Mouse (Mus musculus) stomach, postnatal 0 days (tissue): ENCODE data around the gene Slc6a9. TPM values are rescaled to one million over a fixed set of nuclear protein-coding genes. Genes with fewer than 3 reads are reported as not detected.
A peak's percentile ranks its signal among the peaks of the same experiment; 100 is the strongest.

Source experiments
- ATAC-seq: fragments of 200-750 bp; cut with Nextera tagmentation; 2 replicates; pipeline ENCODE4 v1.8.0; 2017; ENCODE audit not compliant: low FRiP score, low TSS enrichment
- DNase-seq: peaks from one replicate; pipeline ENCODE4 v3.0.0-alpha.2; 2016; ENCODE audit warnings: low spot score
- H3K27ac ChIP-seq: fragments of 300-500 bp; sonication (generic); replicated peaks from 2 replicates; pipeline ENCODE4 v1.5.1; 2014; ENCODE audit warnings: mild to moderate bottlenecking, control low read depth
- H3K27me3 ChIP-seq: fragments of 300-500 bp; sonication (generic); 2 replicates; pipeline ENCODE4 v1.6.1; 2014; ENCODE audit warnings: low read length; ENCODE audit not compliant: control insufficient read depth, insufficient read depth
- H3K36me3 ChIP-seq: fragments of 300-500 bp; sonication (generic); 2 replicates; pipeline ENCODE4 v1.6.1; 2014; ENCODE audit warnings: low read length, mixed read lengths; ENCODE audit not compliant: control insufficient read depth, insufficient read depth
- H3K4me1 ChIP-seq: fragments of 300-500 bp; sonication (generic); replicated peaks from 2 replicates; pipeline ENCODE4 v1.6.1; 2014; ENCODE audit warnings: antibody characterized with exemption; ENCODE audit not compliant: control insufficient read depth, insufficient read depth
- H3K4me2 ChIP-seq: fragments of 300-500 bp; sonication (generic); replicated peaks from 2 replicates; pipeline ENCODE4 v1.6.1; 2014; ENCODE audit warnings: low read depth, mild to moderate bottlenecking, control low read depth, moderate library complexity
- H3K4me3 ChIP-seq: fragments of 300-500 bp; sonication (generic); 2 replicates; pipeline ENCODE4 v1.5.1; 2014; ENCODE audit warnings: low read depth, low read length, control low read depth
- H3K9ac ChIP-seq: fragments of 300-500 bp; sonication (generic); 2 replicates; pipeline ENCODE4 v1.6.1; 2014; ENCODE audit warnings: mild to moderate bottlenecking, low read length, control low read depth, mixed read lengths
- H3K9me3 ChIP-seq: fragments of 300-500 bp; sonication (generic); 2 replicates; pipeline ENCODE4 v1.6.1; 2016; ENCODE audit warnings: low read length; ENCODE audit not compliant: control insufficient read depth
- CTCF ChIP-seq: IDR thresholded peaks from 2 replicates; pipeline ENCODE4 v1.5.1; 2016; ENCODE audit warnings: antibody characterized with exemption, low read depth, mild to moderate bottlenecking, moderate library complexity
- EP300 ChIP-seq: optimal IDR thresholded peaks from 2 replicates; pipeline ENCODE3; 2016; ENCODE audit warnings: antibody characterized with exemption
- WGBS: fragments of 180-500 bp; shearing (Covaris S2); extraction: QIAGEN DNeasy Blood & Tissue Kit; methylation state at CpG from one replicate; pipeline ENCODE4 v1.1.7; 2014; 5-methylcytosine and 5-hydroxymethylcytosine counted together
- polyA plus RNA-seq: library from polyadenylated mRNA; unstranded; fragments of >200 nt; fragmentation: Nextera tagmentation; extraction: Ambion mirVana; gene quantifications from 2 replicates; pipeline ENCODE4 v1.2.1, GENCODE M21; 2015

Slc6a9 gene
- polyA plus RNA-seq, 1 experiment from 2014 or later = 20.6 TPM

GRCm38 (mm10) chr4:117891738-117892161 lies 57.4 kb downstream of the Slc6a9 start, which contains the start of gene Dph2:
TSS of gene Dph2 (minus strand) at chr4:117892032.
- DNase-seq (peak; percentile 85), ATAC-seq (peak; percentile 87)
- H3K9ac ChIP-seq = peak within 1 kb of the TSS; percentile 65
- no peaks in the 10 kb centered on the region for H3K9me3 ChIP-seq
- H3K27me3 ChIP-seq = no peaks in the 10 kb centered on the region
- H3K4me2 ChIP-seq = peak within 1 kb of the TSS; percentile 96
- peaks cover 2% of the 10 kb centered on the region; the same call in 1 of the 2 replicates for H3K4me1 ChIP-seq
- H3K36me3 ChIP-seq = peaks cover 2% of the 10 kb centered on the region; the same call in 1 of the 2 replicates
- no peak within 1 kb of the TSS for H3K27ac ChIP-seq
- TF ChIP-seq EP300 (no peak), CTCF (no peak)
- peak within 1 kb of the TSS; percentile 69 for H3K4me3 ChIP-seq
- 1% methylated on average over 21 of the region's 21 CpGs for WGBS

- TF ChIP-seq CTCF (no peak), EP300 (no peak)
- Histone ChIP-seq H3K4me2 (no peak overlapping the region), H3K27me3 (no peaks in the 10 kb centered on the region), H3K27ac (no peak overlapping the region), H3K9ac (no peak overlapping the region), H3K4me3 (no peak overlapping the region), H3K9me3 (no peaks in the 10 kb centered on the region), H3K4me1 (peaks cover 2% of the 10 kb centered on the region; the same call in 1 of the 2 replicates), H3K36me3 (peaks cover 2% of the 10 kb centered on the region)
- ATAC-seq = no peak
- WGBS = 14% methylated on average over 9 of the region's 9 CpGs
- peak; percentile 62 for DNase-seq
These were observed 59.1 kb downstream of the Slc6a9 start for GRCm38 (mm10) chr4:117893376-117893775.

- H3K36me3 ChIP-seq = peaks cover 9% of the 10 kb centered on the region
- no peak overlapping the region for H3K4me3 ChIP-seq
- H3K9me3 ChIP-seq = no peaks in the 10 kb centered on the region
- H3K4me1 ChIP-seq = peaks cover 2% of the 10 kb centered on the region; the same call in 1 of the 2 replicates
- H3K9ac ChIP-seq = no peak overlapping the region
- H3K27ac ChIP-seq = no peak overlapping the region
- no peak overlapping the region for H3K4me2 ChIP-seq
- 80% methylated on average over 8 of the region's 8 CpGs for WGBS
- TF ChIP-seq CTCF = no peak
- no peak for TF ChIP-seq EP300
- no peak for ATAC-seq
- no peak for DNase-seq
- no peaks in the 10 kb centered on the region for H3K27me3 ChIP-seq
These were observed 60.3 kb downstream of the Slc6a9 start for GRCm38 (mm10) chr4:117894601-117895000.

GRCm38 (mm10) chr4:117895339-117895738 lies 61.0 kb downstream of the Slc6a9 start:
- TF ChIP-seq EP300 (no peak), CTCF (no peak)
- H3K4me1 ChIP-seq = peaks cover 2% of the 10 kb centered on the region; the same call in 1 of the 2 replicates
- no peak for ATAC-seq
- no peak overlapping the region for H3K4me3 ChIP-seq
- no peak overlapping the region for H3K27ac ChIP-seq
- no peaks in the 10 kb centered on the region for H3K27me3 ChIP-seq
- peaks cover 15% of the 10 kb centered on the region for H3K36me3 ChIP-seq
- DNase-seq = no peak
- 81% methylated on average over 7 of the region's 7 CpGs for WGBS
- H3K9ac ChIP-seq = no peak overlapping the region
- H3K4me2 ChIP-seq = no peak overlapping the region
- H3K9me3 ChIP-seq = no peaks in the 10 kb centered on the region

GRCm38 (mm10) chr4:117896031-117896430 lies 61.7 kb downstream of the Slc6a9 start:
- TF ChIP-seq EP300 (no peak), CTCF (no peak)
- no peak for ATAC-seq
- no peaks in the 10 kb centered on the region for H3K9me3 ChIP-seq
- H3K36me3 ChIP-seq = peaks cover 20% of the 10 kb centered on the region
- H3K27me3 ChIP-seq = no peaks in the 10 kb centered on the region
- 91% methylated on average over 6 of the region's 6 CpGs for WGBS
- H3K4me2 ChIP-seq = no peak overlapping the region
- H3K4me3 ChIP-seq = no peak overlapping the region
- H3K27ac ChIP-seq = no peak overlapping the region
- DNase-seq = no peak
- no peak overlapping the region; the same call in 1 of the 2 replicates for H3K9ac ChIP-seq
- H3K4me1 ChIP-seq = peaks cover 2% of the 10 kb centered on the region; the same call in 1 of the 2 replicates

GRCm38 (mm10) chr4:117898111-117898510 lies 63.8 kb downstream of the Slc6a9 start:
- Histone ChIP-seq H3K4me2 (no peak overlapping the region), H3K36me3 (peaks cover 31% of the 10 kb centered on the region), H3K27ac (no peak overlapping the region), H3K9ac (no peak overlapping the region), H3K4me3 (no peak overlapping the region), H3K27me3 (no peaks in the 10 kb centered on the region), H3K9me3 (no peaks in the 10 kb centered on the region), H3K4me1 (no peaks in the 10 kb centered on the region)
- WGBS = 71% methylated on average over 3 of the region's 3 CpGs
- TF ChIP-seq EP300 (no peak), CTCF (no peak)
- no peak for ATAC-seq
- DNase-seq = no peak
